Mouse (Mus musculus) myocyte (in vitro differentiated cells): ENCODE data around the gene Gm17359. TPM values are rescaled to one million over a fixed set of nuclear protein-coding genes. Genes with fewer than 3 reads are reported as not detected.

Experiments
- H3K27me3 ChIP-seq: one replicate; pipeline ENCODE4 v1.6.1; 2011; ENCODE audit not compliant: control insufficient read depth, insufficient read depth, insufficient read length
- H3K36me3 ChIP-seq: one replicate; pipeline ENCODE4 v1.6.1; 2011; ENCODE audit not compliant: control insufficient read depth, insufficient read depth
- H3K4me2 ChIP-seq: one replicate; pipeline ENCODE4 v1.6.1; 2011; ENCODE audit warnings: low read depth, control low read depth
- H3K4me3 ChIP-seq: one replicate; pipeline ENCODE4 v1.5.1; 2011; ENCODE audit warnings: mild to moderate bottlenecking, control low read depth, moderate library complexity
- H3K79me2 ChIP-seq: one replicate; pipeline ENCODE4 v1.6.1; 2011; ENCODE audit not compliant: control insufficient read depth, insufficient read depth
- H3ac ChIP-seq: one replicate; pipeline ENCODE4 v1.6.1; 2011; ENCODE audit not compliant: control insufficient read depth, insufficient read length
- CEBPB ChIP-seq: IDR thresholded peaks from 2 replicates; pipeline ENCODE4 v1.6.1; 2011; ENCODE audit warnings: mild to moderate bottlenecking, moderate library complexity; ENCODE audit not compliant: poor library complexity, insufficient read depth, severe bottlenecking
- E2F4 ChIP-seq: IDR thresholded peaks from one replicate; pipeline ENCODE4 v1.6.1; 2011; ENCODE audit warnings: mild to moderate bottlenecking, control low read depth, moderate library complexity; ENCODE audit not compliant: insufficient read depth
- MAX ChIP-seq: IDR thresholded peaks from one replicate; pipeline ENCODE4 v1.6.1; 2011; ENCODE audit warnings: low read depth, mild to moderate bottlenecking, control low read depth
- MYOD1 ChIP-seq, 3 experiments: IDR thresholded peaks; one replicate each; pipeline ENCODE4 v1.6.1; 2011; ENCODE audit warnings: control low read depth in 2 of 3, low read depth in 2 of 3, mild to moderate bottlenecking in 2 of 3, moderate library complexity in 1 of 3; ENCODE audit not compliant: insufficient read length in 2 of 3, control insufficient read depth in 1 of 3
- MYOG ChIP-seq, 3 experiments: IDR thresholded peaks; one replicate each; pipeline ENCODE4 v1.6.1; 2011; ENCODE audit warnings: control low read depth in 2 of 3, low read depth in 2 of 3, mild to moderate bottlenecking in 2 of 3; ENCODE audit not compliant: insufficient read length in 2 of 3, control insufficient read depth in 1 of 3, insufficient read depth in 1 of 3
- POLR2A ChIP-seq: IDR thresholded peaks from one replicate; pipeline ENCODE4 v1.6.1; 2011; ENCODE audit warnings: low read depth, mild to moderate bottlenecking, control low read depth, moderate library complexity; ENCODE audit not compliant: insufficient read length
- POLR2AphosphoS2 ChIP-seq: IDR thresholded peaks from one replicate; pipeline ENCODE4 v1.6.1; 2011; ENCODE audit warnings: low read depth, control low read depth; ENCODE audit not compliant: insufficient read length
- REST ChIP-seq: IDR thresholded peaks from one replicate; pipeline ENCODE4 v1.6.1; 2011; ENCODE audit warnings: mild to moderate bottlenecking, control low read depth, moderate library complexity; ENCODE audit not compliant: insufficient read depth, insufficient read length
- SRF ChIP-seq: IDR thresholded peaks from one replicate; pipeline ENCODE4 v1.6.1; 2011; ENCODE audit warnings: low read depth; ENCODE audit not compliant: control insufficient read depth, insufficient read length
- TCF12 ChIP-seq: IDR thresholded peaks from one replicate; pipeline ENCODE4 v1.6.1; 2011; ENCODE audit warnings: mild to moderate bottlenecking, control low read depth; ENCODE audit not compliant: poor library complexity, insufficient read depth, severe bottlenecking
- TCF3 ChIP-seq: IDR thresholded peaks from one replicate; pipeline ENCODE4 v1.6.1; 2011; ENCODE audit warnings: low read depth, control low read depth; ENCODE audit not compliant: insufficient read length
- USF1 ChIP-seq: IDR thresholded peaks from one replicate; pipeline ENCODE4 v1.6.1; 2011; ENCODE audit warnings: low read depth, mild to moderate bottlenecking, control low read depth, moderate library complexity
- polyA plus RNA-seq: library from polyadenylated mRNA; unstranded; fragments of >200 nt; fragmentation: generic; extraction: Trizol; gene quantifications from one replicate; pipeline ENCODE4 v1.2.1, GENCODE M21; 2012; ENCODE audit warnings: missing spikeins

The Gm17359 gene
- polyA plus RNA-seq, 1 experiment, result not detected

DNA sequence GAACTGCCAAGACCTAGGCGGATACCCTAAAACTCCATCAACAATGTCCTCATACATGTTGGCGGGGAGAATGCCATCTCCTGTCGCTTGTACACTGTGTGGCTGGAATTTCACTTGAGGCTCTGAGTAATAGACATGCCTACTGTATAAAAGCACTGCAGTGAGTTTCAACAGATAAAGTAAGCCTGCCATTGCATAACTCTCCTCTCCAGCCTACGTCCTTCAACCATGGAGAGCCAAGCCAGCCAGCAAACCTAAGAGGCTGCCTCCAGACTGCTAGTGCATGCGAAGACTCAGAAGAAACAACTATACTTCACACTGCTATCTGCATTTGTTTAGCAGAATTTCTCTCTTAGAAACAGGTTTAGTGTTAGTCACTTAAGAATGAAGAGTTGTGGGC is 135.9 kb downstream of the Gm17359 start:
- Histone ChIP-seq H3K4me3 (no peak overlapping the region), H3ac (no peak overlapping the region), H3K36me3 (peaks cover 9% of the 10 kb centered on the region), H3K79me2 (no peaks in the 10 kb centered on the region), H3K4me2 (no peak overlapping the region), H3K27me3 (no peaks in the 10 kb centered on the region)
- TF ChIP-seq REST, result no peak
- TF ChIP-seq TCF3, result no peak
- no peak for TF ChIP-seq SRF
- TF ChIP-seq MYOD1 (IDR thresholded peaks at IDR 0.05; ENCODE audit: control insufficient read depth in 1 of 3, insufficient read length in 2 of 3, low read depth in 2 of 3), result no peak
- no peak for TF ChIP-seq MAX
- no peak for TF ChIP-seq POLR2AphosphoS2
- no peak for TF ChIP-seq TCF12
- no peak for TF ChIP-seq MYOG (IDR thresholded peaks at IDR 0.05; ENCODE audit: control insufficient read depth in 1 of 3, insufficient read depth in 1 of 3, insufficient read length in 2 of 3, low read depth in 2 of 3)
- no peak for TF ChIP-seq E2F4
- TF ChIP-seq POLR2A, result no peak
- TF ChIP-seq USF1, result no peak
- TF ChIP-seq CEBPB, result no peak

GRCm38 (mm10) chr3:79474911-79475310 is 138.4 kb downstream of the Gm17359 start:
- peaks cover 3% of the 10 kb centered on the region for H3K36me3 ChIP-seq
- H3K4me2 ChIP-seq, result no peak overlapping the region
- no peaks in the 10 kb centered on the region for H3K79me2 ChIP-seq
- H3ac ChIP-seq, result no peak overlapping the region
- no peak overlapping the region for H3K4me3 ChIP-seq
- TF ChIP-seq E2F4 (no peak), POLR2A (no peak), USF1 (no peak), REST (no peak), TCF12 (no peak), TCF3 (no peak), SRF (no peak), MAX (no peak), MYOG (IDR thresholded peaks at IDR 0.05; ENCODE audit: control insufficient read depth in 1 of 3, insufficient read depth in 1 of 3, insufficient read length in 2 of 3, low read depth in 2 of 3) (no peak), POLR2AphosphoS2 (no peak), CEBPB (no peak), MYOD1 (IDR thresholded peaks at IDR 0.05; ENCODE audit: control insufficient read depth in 1 of 3, insufficient read length in 2 of 3, low read depth in 2 of 3) (no peak)
- H3K27me3 ChIP-seq, result no peaks in the 10 kb centered on the region

GRCm38 (mm10) chr3:79475980-79476379 is 139.5 kb downstream of the Gm17359 start:
- no peak overlapping the region for H3ac ChIP-seq
- no peaks in the 10 kb centered on the region for H3K79me2 ChIP-seq
- TF ChIP-seq MYOG (IDR thresholded peaks at IDR 0.05; ENCODE audit: control insufficient read depth in 1 of 3, insufficient read depth in 1 of 3, insufficient read length in 2 of 3, low read depth in 2 of 3), result no peak
- H3K36me3 ChIP-seq, result peaks cover 8% of the 10 kb centered on the region
- H3K27me3 ChIP-seq, result no peaks in the 10 kb centered on the region
- no peak overlapping the region for H3K4me2 ChIP-seq
- no peak overlapping the region for H3K4me3 ChIP-seq

DNA sequence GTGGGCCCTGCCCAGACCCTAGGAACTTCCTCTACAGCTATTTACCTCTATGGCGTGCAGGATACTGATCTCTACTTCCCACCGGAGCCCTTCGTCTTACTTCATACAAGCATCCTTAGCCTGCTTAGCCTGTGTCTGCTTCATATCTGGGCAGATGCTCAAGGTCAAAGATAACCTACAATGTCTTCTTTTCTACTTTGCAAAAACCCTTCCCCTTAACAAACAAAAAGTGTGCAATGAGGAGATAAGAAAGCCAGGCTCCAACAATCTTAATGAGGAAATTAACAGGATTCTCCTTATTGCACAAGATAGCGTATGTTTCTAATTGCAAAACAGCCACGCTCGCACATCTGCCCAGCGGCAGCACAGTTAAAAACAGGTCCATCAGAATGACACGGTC is 141.9 kb downstream of the Gm17359 start:
- Histone ChIP-seq H3ac (no peak overlapping the region), H3K79me2 (no peaks in the 10 kb centered on the region), H3K27me3 (no peaks in the 10 kb centered on the region), H3K4me2 (no peak overlapping the region), H3K4me3 (no peak overlapping the region), H3K36me3 (peaks cover 8% of the 10 kb centered on the region)
- no peak for TF ChIP-seq POLR2AphosphoS2
- no peak for TF ChIP-seq TCF3
- TF ChIP-seq REST, result no peak

DNA sequence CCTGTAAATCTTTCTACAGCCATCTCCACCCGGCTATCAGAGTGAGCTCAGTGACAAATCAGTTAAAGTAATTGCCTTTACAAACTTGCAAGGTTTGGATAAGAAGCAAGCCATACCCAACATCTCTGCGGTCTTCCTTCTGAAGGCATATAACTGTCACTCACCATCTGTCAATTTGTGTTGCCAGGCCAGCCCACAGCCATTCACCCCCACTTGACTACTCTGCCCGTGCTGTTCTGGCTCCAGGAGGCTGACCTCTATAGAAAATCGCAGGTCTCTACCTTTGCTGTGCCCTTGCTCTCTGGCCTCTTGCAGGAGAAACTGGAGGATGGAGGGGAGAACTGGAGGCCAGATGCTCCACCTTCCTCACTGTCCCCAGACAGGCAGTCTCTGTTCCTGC is 142.4 kb downstream of the Gm17359 start:
- Histone ChIP-seq H3ac (no peak overlapping the region), H3K4me3 (no peak overlapping the region), H3K4me2 (no peak overlapping the region), H3K79me2 (no peaks in the 10 kb centered on the region), H3K36me3 (peaks cover 8% of the 10 kb centered on the region), H3K27me3 (no peaks in the 10 kb centered on the region)
- TF ChIP-seq E2F4 (no peak), POLR2A (no peak), CEBPB (no peak), USF1 (no peak), MAX (no peak), REST (no peak), TCF12 (no peak), SRF (no peak), POLR2AphosphoS2 (no peak), MYOG (IDR thresholded peaks at IDR 0.05; ENCODE audit: control insufficient read depth in 1 of 3, insufficient read depth in 1 of 3, insufficient read length in 2 of 3, low read depth in 2 of 3) (no peak), MYOD1 (IDR thresholded peaks at IDR 0.05; ENCODE audit: control insufficient read depth in 1 of 3, insufficient read length in 2 of 3, low read depth in 2 of 3) (no peak), TCF3 (no peak)
